Mouse (Mus musculus) MEL (cell line): ENCODE data around the gene Dnhd1. TPM values are rescaled to one million over a fixed set of nuclear protein-coding genes. Genes with fewer than 3 reads are reported as not detected.

ENCODE experiments used
- DNase-seq: peaks from one replicate; pipeline ENCODE4 v3.0.0; 2011; ENCODE audit warnings: low read depth, low spot score
- H3K27ac ChIP-seq: 2 replicates; pipeline ENCODE4 v1.5.1; 2012; ENCODE audit warnings: low read depth, mild to moderate bottlenecking, control low read depth, low read length, moderate library complexity; ENCODE audit not compliant: control insufficient read depth
- H3K27me3 ChIP-seq, 2 experiments: fragments of 150-350 bp in 1 of 2; sonication (generic) in 1 of 2; 2 replicates each; pipeline ENCODE4 v1.6.1; 2012; ENCODE audit warnings: low read length in 2 of 2, mild to moderate bottlenecking in 2 of 2, improper control_type of control experiment in 1 of 2, moderate library complexity in 1 of 2; ENCODE audit not compliant: insufficient read depth in 2 of 2, control insufficient read depth in 1 of 2
- H3K36me3 ChIP-seq, 2 experiments: 2 replicates each; pipeline ENCODE4 v1.6.1; 2012 to 2014; ENCODE audit warnings: low read length in 2 of 2, improper control_type of control experiment in 1 of 2, inconsistent platforms in 1 of 2, mild to moderate bottlenecking in 1 of 2; ENCODE audit not compliant: insufficient read depth in 2 of 2, control insufficient read depth in 1 of 2
- H3K4me1 ChIP-seq, 2 experiments: fragments of 150-350 bp in 1 of 2; sonication (generic) in 1 of 2; 2 replicates each; pipeline ENCODE4 v1.6.1; 2012; ENCODE audit warnings: low read length in 2 of 2, improper control_type of control experiment in 1 of 2, mild to moderate bottlenecking in 1 of 2; ENCODE audit not compliant: insufficient read depth in 2 of 2, control insufficient read depth in 1 of 2
- H3K4me3 ChIP-seq, 2 experiments: fragments of 150-350 bp in 1 of 2; sonication (generic) in 1 of 2; 2 replicates each; pipeline ENCODE4 v1.5.1; 2012; ENCODE audit warnings: low read depth in 2 of 2, low read length in 2 of 2, mild to moderate bottlenecking in 2 of 2, moderate library complexity in 2 of 2, control low read depth in 1 of 2, improper control_type of control experiment in 1 of 2; ENCODE audit not compliant: control insufficient read depth in 1 of 2, insufficient read depth in 1 of 2
- H3K79me2 ChIP-seq: 2 replicates; pipeline ENCODE4 v1.6.1; 2012; ENCODE audit warnings: mild to moderate bottlenecking, low read length, moderate library complexity; ENCODE audit not compliant: control insufficient read depth, poor library complexity, insufficient read depth
- H3K9ac ChIP-seq: 2 replicates; pipeline ENCODE4 v1.6.1; 2012; ENCODE audit warnings: low read depth, mild to moderate bottlenecking, control low read depth, low read length, moderate library complexity; ENCODE audit not compliant: control insufficient read depth, poor library complexity, severe bottlenecking
- H3K9me3 ChIP-seq: fragments of 150-350 bp; sonication (generic); replicated peaks from 2 replicates; pipeline ENCODE4 v1.6.1; 2012; ENCODE audit warnings: mild to moderate bottlenecking, low read length, improper control_type of control experiment, moderate library complexity; ENCODE audit not compliant: insufficient read depth
- BHLHE40 ChIP-seq: IDR thresholded peaks from 2 replicates; pipeline ENCODE4 v1.6.1; 2012; ENCODE audit warnings: low read depth, mild to moderate bottlenecking, inconsistent platforms, low read length, improper control_type of control experiment, borderline replicate concordance
- CHD1 ChIP-seq: IDR thresholded peaks from 2 replicates; pipeline ENCODE4 v1.6.1; 2012; ENCODE audit warnings: low read depth, mild to moderate bottlenecking, inconsistent platforms, low read length, improper control_type of control experiment
- CHD2 ChIP-seq: IDR thresholded peaks from 2 replicates; pipeline ENCODE4 v1.6.1; 2011; ENCODE audit warnings: low read length, improper control_type of control experiment
- E2F4 ChIP-seq: IDR thresholded peaks from 2 replicates; pipeline ENCODE4 v1.6.1; 2011; ENCODE audit warnings: low read depth, low read length, improper control_type of control experiment, borderline replicate concordance
- ELF1 ChIP-seq: IDR thresholded peaks from 2 replicates; pipeline ENCODE4 v1.6.1; 2014; ENCODE audit warnings: low read depth, mild to moderate bottlenecking, inconsistent platforms, low read length, improper control_type of control experiment, moderate library complexity
- ETS1 ChIP-seq: IDR thresholded peaks from 2 replicates; pipeline ENCODE4 v1.6.1; 2012; ENCODE audit warnings: low read depth, mild to moderate bottlenecking, inconsistent platforms, low read length, improper control_type of control experiment, moderate library complexity
- JUND ChIP-seq: IDR thresholded peaks from 2 replicates; pipeline ENCODE4 v1.6.1; 2011; ENCODE audit warnings: low read depth, mild to moderate bottlenecking, improper control_type of control experiment, low read length
- NELFE ChIP-seq: IDR thresholded peaks from 2 replicates; pipeline ENCODE4 v1.6.1; 2011; ENCODE audit warnings: low read depth, low read length, improper control_type of control experiment
- NRF1 ChIP-seq: IDR thresholded peaks from 2 replicates; pipeline ENCODE4 v1.6.1; 2014; ENCODE audit warnings: low read depth, mild to moderate bottlenecking, inconsistent platforms, low read length, improper control_type of control experiment, moderate library complexity; ENCODE audit not compliant: poor library complexity, insufficient read depth, severe bottlenecking
- POLR2A ChIP-seq, 2 experiments: IDR thresholded peaks; 2 replicates each; pipeline ENCODE4 v1.6.1; 2011 to 2012; ENCODE audit warnings: low read length in 2 of 2, mild to moderate bottlenecking in 2 of 2, control low read depth in 1 of 2, improper control_type of control experiment in 1 of 2, low read depth in 1 of 2, moderate library complexity in 1 of 2; ENCODE audit not compliant: control insufficient read depth in 1 of 2, insufficient read depth in 1 of 2, poor library complexity in 1 of 2
- POLR2AphosphoS5 ChIP-seq: IDR thresholded peaks from 2 replicates; pipeline ENCODE4 v1.6.1; 2012; ENCODE audit warnings: low read depth, borderline replicate concordance, mild to moderate bottlenecking, inconsistent platforms, low read length, moderate library complexity, mixed read lengths
- RAD21 ChIP-seq: IDR thresholded peaks from 2 replicates; pipeline ENCODE4 v1.6.1; 2011; ENCODE audit warnings: mild to moderate bottlenecking, low read depth, low read length, improper control_type of control experiment
- RCOR1 ChIP-seq: IDR thresholded peaks from 2 replicates; pipeline ENCODE4 v1.6.1; 2012; ENCODE audit warnings: low read depth, mild to moderate bottlenecking, inconsistent platforms, low read length, improper control_type of control experiment
- SIN3A ChIP-seq: IDR thresholded peaks from 2 replicates; pipeline ENCODE4 v1.6.1; 2012; ENCODE audit warnings: low read length, improper control_type of control experiment, inconsistent platforms
- SMC3 ChIP-seq: IDR thresholded peaks from 2 replicates; pipeline ENCODE4 v1.6.1; 2011; ENCODE audit warnings: low read depth, low read length, improper control_type of control experiment
- TAL1 ChIP-seq: IDR thresholded peaks from 2 replicates; pipeline ENCODE4 v1.6.1; 2012; ENCODE audit warnings: mild to moderate bottlenecking, inconsistent platforms, low read length, moderate library complexity, mixed read lengths
- TBP ChIP-seq: IDR thresholded peaks from 2 replicates; pipeline ENCODE4 v1.8.0; 2011; ENCODE audit warnings: low read depth, low read length, improper control_type of control experiment
- UBTF ChIP-seq: IDR thresholded peaks from 2 replicates; pipeline ENCODE4 v1.6.1; 2012; ENCODE audit warnings: low read depth, mild to moderate bottlenecking, inconsistent platforms, low read length, improper control_type of control experiment, moderate library complexity, borderline replicate concordance; ENCODE audit not compliant: insufficient read depth
- USF1 ChIP-seq: IDR thresholded peaks from 2 replicates; pipeline ENCODE4 v1.6.1; 2014; ENCODE audit warnings: low read depth, mild to moderate bottlenecking, inconsistent platforms, low read length, improper control_type of control experiment, moderate library complexity
- USF2 ChIP-seq, 2 experiments: IDR thresholded peaks; 2 replicates each; pipeline ENCODE4 v1.6.1; 2011 to 2012; ENCODE audit warnings: improper control_type of control experiment in 2 of 2, low read length in 2 of 2, borderline replicate concordance in 1 of 2, inconsistent platforms in 1 of 2, low read depth in 1 of 2, mild to moderate bottlenecking in 1 of 2; ENCODE audit not compliant: insufficient read depth in 1 of 2
- ZC3H11A ChIP-seq: IDR thresholded peaks from 2 replicates; pipeline ENCODE4 v1.6.1; 2012; ENCODE audit warnings: low read depth, mild to moderate bottlenecking, inconsistent platforms, low read length, improper control_type of control experiment
- ZKSCAN1 ChIP-seq: IDR thresholded peaks from 2 replicates; pipeline ENCODE4 v1.6.1; 2012; ENCODE audit warnings: low read depth, mild to moderate bottlenecking, inconsistent platforms, low read length, improper control_type of control experiment, moderate library complexity
- polyA plus RNA-seq, 2 experiments: library from polyadenylated mRNA; stranded (reverse) in 1 of 2; unstranded in 1 of 2; fragments of >175 nt in 1 of 2; fragments of >200 nt in 1 of 2; gene quantifications; 2 replicates each; pipeline versions ENCODE4 v1.2.1 to v1.2.4; 2012; ENCODE audit warnings: low replicate concordance in 2 of 2, low read depth in 1 of 2; ENCODE audit not compliant: insufficient read length in 2 of 2, insufficient read depth in 1 of 2, missing spikeins in 1 of 2
- total RNA-seq: library from RNA; depleted of rRNA; stranded (reverse); fragments of 300-350 nt; gene quantifications from 2 replicates; pipeline ENCODE4 v1.2.3, GENCODE M21; 2012

The Dnhd1 gene
- total and polyA plus RNA-seq, 3 experiments = 1.7 to 2.6 TPM; not detected in 1

DNA sequence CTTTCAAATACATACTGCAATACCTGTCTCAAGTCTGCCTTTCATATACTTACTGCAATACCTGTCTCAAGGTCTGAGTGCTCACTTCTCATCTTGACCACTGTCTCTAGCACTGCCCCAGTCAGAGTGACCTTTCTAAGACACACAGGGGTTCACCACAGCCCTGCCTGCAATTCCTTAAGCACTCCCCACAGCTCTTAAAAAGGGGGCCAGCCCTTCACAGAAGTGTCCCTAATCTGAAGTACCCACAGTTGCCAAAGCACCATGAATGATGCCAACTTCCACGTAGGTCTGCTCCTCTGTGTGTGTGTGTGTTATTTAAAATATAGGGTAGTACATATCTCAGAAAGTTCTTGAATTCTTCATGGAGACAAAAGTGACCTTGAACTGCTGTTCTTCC is 38.9 kb upstream of the Dnhd1 start:
- Histone ChIP-seq H3K27me3 (no peaks in the 10 kb centered on the region), H3K79me2 (no peaks in the 10 kb centered on the region)
- TF ChIP-seq E2F4 (no peak), ZKSCAN1 (no peak), USF2 (IDR thresholded peaks at IDR 0.05; ENCODE audit: borderline replicate concordance in 1 of 2, insufficient read depth in 1 of 2, low read depth in 1 of 2, low read length in 2 of 2) (no peak), UBTF (no peak), ELF1 (no peak), NELFE (no peak), RAD21 (no peak), TAL1 (no peak), SMC3 (no peak), USF1 (no peak), BHLHE40 (no peak), ETS1 (no peak), POLR2AphosphoS5 (no peak), SIN3A (no peak), CHD2 (no peak), ZC3H11A (no peak), CHD1 (no peak)
- TF ChIP-seq, all 39 proteins: peak for 0
- no peak overlapping the region for H3K27ac ChIP-seq
- peaks cover 2 to 14% of the 10 kb centered on the region in 2 experiments; a peak in 2 of 4 replicates for H3K4me1 ChIP-seq
- no peak for DNase-seq
- no peak overlapping the region for H3K9ac ChIP-seq
- no peak overlapping the region for H3K4me3 ChIP-seq
- H3K36me3 ChIP-seq = peaks cover 0 to 11% of the 10 kb centered on the region in 2 experiments; a peak in 2 of 4 replicates
- H3K9me3 ChIP-seq = no peaks in the 10 kb centered on the region

DNA sequence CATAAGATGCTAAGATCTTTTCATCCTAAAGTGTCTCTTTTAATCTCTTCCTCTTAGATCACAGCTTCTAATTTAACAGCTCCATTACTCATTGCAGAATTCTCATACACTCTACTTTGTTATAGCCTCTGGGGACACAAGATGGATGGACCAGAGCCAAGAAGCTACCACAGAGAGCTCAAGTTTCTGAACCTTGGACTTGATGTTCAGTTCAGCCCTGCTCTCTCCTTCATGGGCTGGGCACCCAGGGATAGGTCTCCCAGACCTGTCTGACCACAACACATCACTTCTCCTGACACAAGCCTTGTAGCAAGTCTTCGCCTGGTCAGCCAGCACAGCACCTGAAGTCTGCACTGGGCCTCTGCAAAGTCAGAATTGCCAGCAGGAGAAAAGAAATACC is 36.2 kb upstream of the Dnhd1 start:
- Histone ChIP-seq H3K36me3 (peaks cover 0 to 4% of the 10 kb centered on the region in 2 experiments; a peak in 2 of 4 replicates), H3K9me3 (no peaks in the 10 kb centered on the region), H3K9ac (no peak overlapping the region), H3K27ac (no peak overlapping the region), H3K79me2 (no peaks in the 10 kb centered on the region), H3K4me1 (peaks cover 2 to 4% of the 10 kb centered on the region in 2 experiments; a peak in 2 of 4 replicates), H3K27me3 (no peaks in the 10 kb centered on the region), H3K4me3 (no peak overlapping the region)
- no peak for DNase-seq
- TF ChIP-seq RCOR1 = no peak
- no peak for TF ChIP-seq BHLHE40
- no peak for TF ChIP-seq USF1
- no peak for TF ChIP-seq CHD1
- TF ChIP-seq NRF1 = no peak
- no peak for TF ChIP-seq TBP
- no peak for TF ChIP-seq USF2 (IDR thresholded peaks at IDR 0.05; ENCODE audit: borderline replicate concordance in 1 of 2, insufficient read depth in 1 of 2, low read depth in 1 of 2, low read length in 2 of 2)
- TF ChIP-seq POLR2A (IDR thresholded peaks at IDR 0.05; ENCODE audit: control insufficient read depth in 1 of 2, insufficient read depth in 1 of 2, low read depth in 1 of 2, low read length in 2 of 2, poor library complexity in 1 of 2) = no peak
- no peak for TF ChIP-seq JUND
- TF ChIP-seq SMC3 = no peak
- TF ChIP-seq ZC3H11A = no peak
